Mouse (Mus musculus) hindbrain, embryonic 16.5 days (tissue): ENCODE results near the gene Kifc1. TPM values are rescaled to one million over a fixed set of nuclear protein-coding genes. Genes with fewer than 3 reads are reported as not detected.
"Not testable (repeated sequence)": the region's sequence is repeated elsewhere in the genome, so short reads cannot be mapped to it uniquely, and the experiment has no call there.

Source experiments
- ATAC-seq: fragments of 200-750 bp; cut with Nextera tagmentation; 2 replicates; pipeline ENCODE4 v1.8.0; 2017; ENCODE audit warnings: moderate TSS enrichment, moderate library complexity
- H3K27ac ChIP-seq: fragments of 300-500 bp; sonication (generic); 2 replicates; pipeline ENCODE4 v1.5.1; 2014; ENCODE audit warnings: low read depth, mild to moderate bottlenecking, control low read depth, low read length, moderate library complexity
- H3K27me3 ChIP-seq: fragments of 300-500 bp; sonication (generic); replicated peaks from 2 replicates; pipeline ENCODE4 v1.6.1; 2014; ENCODE audit warnings: low read length; ENCODE audit not compliant: control insufficient read depth, insufficient read depth
- H3K36me3 ChIP-seq: fragments of 300-500 bp; sonication (generic); 2 replicates; pipeline ENCODE4 v1.6.1; 2014; ENCODE audit warnings: mild to moderate bottlenecking, low read length, moderate library complexity, mixed read lengths; ENCODE audit not compliant: control insufficient read depth, insufficient read depth
- H3K4me1 ChIP-seq: fragments of 300-500 bp; sonication (generic); 2 replicates; pipeline ENCODE4 v1.6.1; 2014; ENCODE audit warnings: low read depth, low read length; ENCODE audit not compliant: control insufficient read depth, insufficient read depth
- H3K4me2 ChIP-seq: fragments of 300-500 bp; sonication (generic); 2 replicates; pipeline ENCODE4 v1.6.1; 2014; ENCODE audit warnings: mild to moderate bottlenecking, low read length, control low read depth, moderate library complexity
- H3K4me3 ChIP-seq: fragments of 300-500 bp; sonication (generic); 2 replicates; pipeline ENCODE4 v1.5.1; 2014; ENCODE audit warnings: mild to moderate bottlenecking, low read length, control low read depth, moderate library complexity
- H3K9ac ChIP-seq: fragments of 300-500 bp; sonication (generic); 2 replicates; pipeline ENCODE4 v1.6.1; 2014; ENCODE audit warnings: low read depth, mild to moderate bottlenecking, control low read depth, low read length, moderate library complexity
- H3K9me3 ChIP-seq: fragments of 300-500 bp; sonication (generic); 2 replicates; pipeline ENCODE4 v1.6.1; 2014; ENCODE audit warnings: mild to moderate bottlenecking, low read length, moderate library complexity; ENCODE audit not compliant: control insufficient read depth
- WGBS: fragments of 180-500 bp; shearing (Covaris S2); extraction: QIAGEN DNeasy Blood & Tissue Kit; methylation state at CpG from one replicate; pipeline ENCODE4 v1.1.7; 2014; 5-methylcytosine and 5-hydroxymethylcytosine counted together
- polyA plus RNA-seq: library from polyadenylated mRNA; unstranded; fragments of >200 nt; fragmentation: Nextera tagmentation; extraction: Ambion mirVana; gene quantifications from 2 replicates; pipeline ENCODE4 v1.2.1, GENCODE M21; 2015

The Kifc1 gene
- polyA plus RNA-seq, 1 experiment from 2014 or later, result 2.5 TPM

- Histone ChIP-seq H3K27ac (peak overlapping the region; percentile 85), H3K4me1 (peaks cover 14% of the 10 kb centered on the region), H3K9ac (peak overlapping the region; percentile 81), H3K27me3 (no peaks in the 10 kb centered on the region), H3K4me2 (peak overlapping the region; percentile 78), H3K4me3 (peak overlapping the region; percentile 91), H3K9me3 (no peaks in the 10 kb centered on the region), H3K36me3 (peaks cover 12% of the 10 kb centered on the region)
- peak; percentile 63 for ATAC-seq
- under 1% methylated on average over 44 of the region's 44 CpGs for WGBS
Observed at GRCm38 (mm10) chr17:33908331-33909076, 18.0 kb upstream of the Kifc1 start.

DNA sequence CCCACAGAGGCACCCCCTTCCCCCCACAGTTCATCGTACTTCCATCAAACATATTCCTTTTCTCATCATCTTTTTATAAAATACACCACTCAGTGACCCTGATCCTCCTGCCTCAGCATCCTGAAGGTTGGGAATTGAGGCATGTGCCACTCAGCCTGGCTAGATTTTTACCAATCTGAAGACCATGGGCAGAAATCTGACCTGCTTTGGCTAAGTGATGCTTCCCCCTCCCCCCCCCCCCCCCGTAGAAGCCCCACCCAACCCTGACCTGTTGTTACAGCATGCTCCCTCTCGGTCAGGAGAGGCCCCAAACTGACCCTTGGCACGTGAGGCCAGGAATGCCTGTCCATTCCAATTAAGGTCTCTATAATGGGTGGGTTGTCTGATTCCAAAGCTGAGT, 14.4 kb upstream of the Kifc1 start, which contains the start of gene Platr17:
Platr17 (plus strand) TSS at position 301 of the 400 bp plus-strand sequence.
- 34% methylated on average over 3 of the region's 4 CpGs for WGBS
- H3K4me3 ChIP-seq, H3K36me3 ChIP-seq, H3K27me3 ChIP-seq, H3K4me1 ChIP-seq, H3K9me3 ChIP-seq, ATAC-seq, H3K9ac ChIP-seq, H3K27ac ChIP-seq, H3K4me2 ChIP-seq: not testable (repeated sequence)

DNA sequence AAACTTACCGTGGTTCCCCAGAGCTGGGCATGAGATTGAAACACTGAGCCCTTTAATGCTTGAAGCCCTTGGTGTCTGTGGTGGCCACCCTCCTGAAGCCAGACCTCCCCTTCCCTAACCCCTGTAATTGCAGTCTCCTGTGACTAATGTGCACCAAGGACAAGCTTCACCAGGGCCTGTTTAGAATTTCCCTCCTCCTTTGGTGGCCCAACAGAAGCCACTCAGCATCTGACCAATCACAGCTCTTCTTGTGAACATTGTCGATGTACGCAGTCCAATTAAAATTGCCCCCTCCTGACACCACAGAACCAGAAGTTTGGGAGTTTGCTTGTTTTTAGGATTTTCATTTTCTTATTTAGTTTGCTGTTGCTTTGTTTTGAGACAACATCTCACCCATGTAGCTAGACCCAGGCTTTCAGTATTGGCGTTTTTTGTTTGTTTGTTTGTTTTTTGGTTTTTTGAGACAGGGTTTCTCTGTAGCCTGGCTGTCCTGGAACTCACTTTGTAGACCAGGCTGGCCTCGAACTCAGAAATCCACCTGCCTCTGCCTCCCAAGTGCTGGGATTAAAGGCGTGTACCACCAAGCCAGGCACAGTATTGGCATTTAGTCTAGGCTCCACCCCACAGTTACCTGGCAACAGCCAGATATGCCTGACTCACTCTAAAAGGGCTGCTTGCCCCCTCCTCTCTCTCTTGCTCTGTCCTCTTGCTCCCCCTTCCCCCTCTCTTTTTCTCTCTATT, 13.6 kb upstream of the Kifc1 start:
- H3K4me3 ChIP-seq, H3K9ac ChIP-seq, H3K4me1 ChIP-seq, H3K27ac ChIP-seq, H3K36me3 ChIP-seq, ATAC-seq, H3K9me3 ChIP-seq, H3K27me3 ChIP-seq, H3K4me2 ChIP-seq: not testable (repeated sequence)
- 76% methylated on average over 6 of the region's 6 CpGs for WGBS

DNA sequence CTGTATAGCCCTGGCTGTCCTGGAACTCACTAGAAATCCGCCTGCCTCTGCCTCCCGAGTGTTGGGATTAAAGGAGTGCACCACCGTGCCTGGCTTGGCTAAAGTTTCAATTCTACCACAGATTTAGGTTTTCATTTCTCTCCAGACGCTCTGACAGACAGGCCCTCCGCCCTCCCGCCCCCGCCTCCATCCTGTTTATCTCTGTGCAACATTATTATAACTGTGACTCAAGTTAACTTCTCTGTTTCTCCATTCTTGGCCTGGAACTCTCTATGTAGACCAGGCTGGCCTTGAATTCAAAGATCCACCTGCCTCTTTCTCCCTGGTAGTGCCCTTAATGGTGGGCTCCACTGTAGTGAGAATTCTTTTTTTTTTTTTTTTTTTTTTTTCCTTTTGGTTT, 12.0 kb upstream of the Kifc1 start:
- Histone ChIP-seq H3K4me2 (no peak overlapping the region), H3K9ac (no peak overlapping the region), H3K27me3 (no peaks in the 10 kb centered on the region), H3K9me3 (no peaks in the 10 kb centered on the region), H3K4me1 (no peaks in the 10 kb centered on the region), H3K36me3 (no peaks in the 10 kb centered on the region), H3K27ac (no peak overlapping the region), H3K4me3 (no peak overlapping the region)
- WGBS, result 85% methylated on average over 7 of the region's 7 CpGs
- no peak for ATAC-seq

DNA sequence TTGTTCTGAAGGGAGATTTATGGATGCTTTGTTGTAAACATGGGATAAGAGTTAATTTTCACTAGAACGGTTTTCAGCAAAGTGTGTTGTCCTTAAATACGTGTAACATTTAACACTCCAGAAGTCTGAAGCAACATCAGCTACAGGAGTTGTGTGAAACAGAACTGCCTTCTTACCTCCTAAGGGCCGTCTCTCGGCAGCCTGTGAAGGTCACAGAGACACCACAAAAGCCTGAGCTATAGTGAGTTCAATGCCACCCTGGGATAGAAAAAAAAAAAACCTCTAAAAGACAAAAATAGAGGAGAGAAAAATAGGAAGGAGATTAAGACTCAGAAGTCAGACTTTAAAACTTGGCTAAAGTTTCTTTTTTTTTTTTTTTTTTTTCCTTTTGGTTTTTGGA, 11.6 kb upstream of the Kifc1 start:
- H3K27ac ChIP-seq, result no peak overlapping the region
- H3K9ac ChIP-seq, result no peak overlapping the region
- no peak for ATAC-seq
- no peaks in the 10 kb centered on the region for H3K27me3 ChIP-seq
- no peaks in the 10 kb centered on the region for H3K36me3 ChIP-seq
- H3K4me2 ChIP-seq, result no peak overlapping the region
- H3K9me3 ChIP-seq, result no peaks in the 10 kb centered on the region
- 70% methylated on average over 4 of the region's 4 CpGs for WGBS
- no peaks in the 10 kb centered on the region for H3K4me1 ChIP-seq
- no peak overlapping the region for H3K4me3 ChIP-seq

DNA sequence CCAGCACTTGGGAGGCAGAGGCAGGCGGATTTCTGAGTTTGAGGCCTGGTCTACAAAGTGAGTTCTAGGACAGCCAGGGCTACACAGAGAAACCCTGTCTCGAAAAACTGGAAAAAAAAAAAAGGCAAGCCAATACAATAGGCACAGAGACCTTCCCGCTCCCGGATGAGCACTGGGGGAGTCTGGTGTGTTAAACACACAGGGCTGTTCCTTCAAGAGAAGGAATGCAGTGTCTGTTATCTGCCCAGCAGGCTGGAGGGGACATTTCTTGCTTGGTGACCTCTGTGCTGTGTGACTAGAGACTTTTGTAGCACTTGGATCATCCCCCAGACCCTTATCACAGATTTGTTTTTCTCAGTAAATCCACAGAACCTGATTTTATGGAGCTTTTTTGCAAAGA, 11.2 kb upstream of the Kifc1 start:
- ATAC-seq, result no peak
- no peaks in the 10 kb centered on the region for H3K9me3 ChIP-seq
- 61% methylated on average over 4 of the region's 4 CpGs for WGBS
- H3K27ac ChIP-seq, result no peak overlapping the region
- H3K27me3 ChIP-seq, result no peaks in the 10 kb centered on the region
- H3K9ac ChIP-seq, result no peak overlapping the region
- H3K36me3 ChIP-seq, result no peaks in the 10 kb centered on the region
- H3K4me3 ChIP-seq, result no peak overlapping the region
- no peak overlapping the region for H3K4me2 ChIP-seq
- no peaks in the 10 kb centered on the region for H3K4me1 ChIP-seq

DNA sequence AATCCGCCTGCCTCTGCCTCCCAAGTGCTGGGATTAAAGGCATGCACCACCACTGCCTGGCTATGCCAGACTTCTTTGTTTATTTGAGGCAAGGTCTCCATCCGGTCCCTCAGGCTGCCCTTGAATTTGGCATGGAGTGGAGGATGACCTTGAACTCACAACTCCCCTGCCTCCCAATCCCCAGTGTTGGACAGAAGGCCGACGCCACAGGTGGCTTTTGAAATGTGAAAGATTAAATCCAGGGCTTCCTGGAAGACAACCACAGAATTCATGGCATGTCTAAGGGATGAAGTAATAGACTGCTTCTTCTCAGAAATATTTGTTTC, 10.5 kb upstream of the Kifc1 start:
- WGBS, result 84% methylated on average over 4 of the region's 4 CpGs
- H3K27ac ChIP-seq, result no peak overlapping the region
- no peaks in the 10 kb centered on the region for H3K9me3 ChIP-seq
- H3K4me3 ChIP-seq, result no peak overlapping the region
- H3K36me3 ChIP-seq, result no peaks in the 10 kb centered on the region
- no peak overlapping the region for H3K4me2 ChIP-seq
- no peaks in the 10 kb centered on the region for H3K4me1 ChIP-seq
- H3K27me3 ChIP-seq, result no peaks in the 10 kb centered on the region
- H3K9ac ChIP-seq, result no peak overlapping the region
- ATAC-seq, result no peak

- no peaks in the 10 kb centered on the region for H3K4me1 ChIP-seq
- H3K9ac ChIP-seq, result no peak overlapping the region
- H3K4me3 ChIP-seq, result no peak overlapping the region
- WGBS, result 76% methylated on average over 7 of the region's 7 CpGs
- no peak for ATAC-seq
- no peaks in the 10 kb centered on the region for H3K9me3 ChIP-seq
- no peak overlapping the region for H3K4me2 ChIP-seq
- no peaks in the 10 kb centered on the region for H3K27me3 ChIP-seq
- H3K27ac ChIP-seq, result no peak overlapping the region
- H3K36me3 ChIP-seq, result no peaks in the 10 kb centered on the region
Observed at GRCm38 (mm10) chr17:33900281-33900988, 10.0 kb upstream of the Kifc1 start.

- H3K27ac ChIP-seq, result no peak overlapping the region
- H3K4me1 ChIP-seq, result no peaks in the 10 kb centered on the region
- no peak overlapping the region for H3K4me2 ChIP-seq
- 80% methylated on average over 4 of the region's 4 CpGs for WGBS
- H3K4me3 ChIP-seq, result no peak overlapping the region
- H3K36me3 ChIP-seq, result no peaks in the 10 kb centered on the region
- H3K27me3 ChIP-seq, result no peaks in the 10 kb centered on the region
- no peak overlapping the region for H3K9ac ChIP-seq
- no peaks in the 10 kb centered on the region for H3K9me3 ChIP-seq
- ATAC-seq, result no peak
Observed at GRCm38 (mm10) chr17:33899642-33900041, 9.2 kb upstream of the Kifc1 start.
